Mouse (Mus musculus): ENCODE results near the gene Epo. TPM values are rescaled to one million over a fixed set of nuclear protein-coding genes. Genes with fewer than 3 reads are reported as not detected.

Gene Epo
- not detected for total RNA-seq (2021)
- long read RNA-seq, partial matches to known transcripts = 0 of 5 reads
- long read RNA-seq, other reads (novel, unspliced or antisense) = 5 of 5 reads

DNA sequence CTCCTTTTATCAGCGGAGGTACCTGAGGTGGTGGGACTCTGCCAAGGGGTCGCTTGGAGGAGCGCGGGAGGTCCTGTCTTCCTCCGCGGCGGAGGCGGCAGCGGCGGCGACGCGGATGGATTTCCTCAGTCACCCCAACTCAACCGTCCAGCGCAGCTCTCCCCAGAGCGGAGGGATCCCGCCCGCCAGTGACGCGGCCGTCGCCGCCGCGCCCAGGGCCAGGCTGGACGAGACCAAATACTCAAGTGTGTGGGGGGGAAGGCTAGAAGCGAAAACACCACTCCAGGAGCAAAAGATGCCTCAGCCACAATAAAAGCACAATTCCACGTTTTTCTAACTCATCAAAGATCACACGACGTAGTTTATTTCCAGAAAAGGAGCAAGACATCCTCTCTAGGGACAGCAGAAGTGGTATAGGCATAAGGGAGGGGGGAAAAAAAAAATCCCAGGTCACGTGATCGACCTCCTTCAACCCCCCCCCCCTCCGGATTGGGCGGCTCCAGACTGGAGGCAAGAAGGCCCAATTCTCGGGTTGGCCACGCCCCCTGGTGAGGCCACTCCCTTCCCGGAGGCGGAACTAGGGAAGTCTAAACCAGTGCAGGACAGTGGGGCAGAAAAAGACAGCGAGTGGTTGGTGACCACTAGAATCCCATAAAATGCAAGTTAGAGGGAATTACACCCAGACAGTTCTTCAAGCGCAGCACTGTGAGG, at the start of gene Epo, which contains the start of gene Gnb2:
Epo (minus strand) TSS at position 126 of the 711 bp plus-strand sequence.
Gnb2 (minus strand) TSS at position 394 of the 711 bp plus-strand sequence.
- DNase-seq (ENCODE audit: low spot score in 2 of 2) = peak; percentile 94 to 97

DNA sequence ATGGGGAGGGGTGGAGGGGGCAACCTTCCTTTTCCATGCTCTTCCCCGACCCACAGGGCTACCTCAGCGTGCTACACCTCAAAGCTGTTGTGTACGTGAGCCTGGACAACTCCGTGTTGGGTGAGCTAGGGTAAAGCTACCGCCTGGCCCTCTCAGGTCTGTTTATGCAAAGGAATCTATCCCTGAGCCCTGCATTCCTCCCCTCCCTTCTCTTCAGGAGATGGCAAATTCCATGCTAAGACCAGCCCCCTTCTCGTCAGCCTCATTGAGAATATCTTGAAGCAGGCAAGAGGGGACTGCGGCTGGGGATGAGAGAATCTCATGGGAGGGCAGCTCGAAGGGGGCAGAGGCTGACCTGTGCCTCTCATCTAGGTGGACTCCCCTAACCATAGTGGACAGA, 49.7 kb upstream of the Epo start:
- DNase-seq (ENCODE audit: low spot score in 2 of 2) = no peak

DNA sequence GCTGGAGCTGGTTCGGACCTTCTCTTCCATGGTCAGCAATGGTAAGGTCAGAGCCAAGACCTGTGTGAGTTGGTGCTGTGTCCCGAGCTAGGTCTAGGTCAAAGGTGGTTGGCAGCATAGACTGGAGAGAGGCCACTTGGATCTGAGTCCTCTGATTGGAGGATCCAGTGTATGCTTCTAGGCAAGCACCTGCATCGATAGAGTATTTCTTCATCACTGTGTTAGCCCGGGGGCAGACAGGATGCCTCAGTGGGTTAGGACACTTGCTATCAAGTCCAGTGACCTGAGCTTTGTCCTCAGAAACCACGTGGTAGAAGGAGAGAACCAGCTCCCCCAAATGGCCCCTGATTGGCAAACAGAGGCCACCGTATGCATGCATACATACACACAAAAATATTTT, 47.2 kb upstream of the Epo start:
- DNase-seq (ENCODE audit: low spot score in 2 of 2) = no peak

DNA sequence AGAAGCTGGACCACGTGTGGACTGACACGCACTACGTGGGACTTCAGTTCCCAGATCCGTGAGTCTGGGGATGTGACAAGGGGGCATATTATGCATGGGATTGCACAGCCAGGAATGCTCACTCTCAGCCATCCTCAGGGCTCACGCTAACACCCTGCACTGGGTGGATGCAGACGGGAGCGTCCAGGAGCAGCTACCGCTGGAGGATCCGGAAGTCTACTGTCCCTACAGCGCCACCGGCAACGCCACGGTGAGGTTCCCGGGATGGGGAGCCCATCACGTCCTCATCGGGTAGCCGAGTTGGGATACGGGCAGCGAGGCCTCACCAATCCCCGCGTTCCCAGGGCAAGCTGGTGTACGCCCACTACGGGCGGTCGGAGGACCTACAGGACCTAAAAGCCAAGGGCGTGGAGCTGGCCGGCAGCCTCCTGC, 41.4 kb upstream of the Epo start:
- DNase-seq (ENCODE audit: low spot score in 2 of 2) = peak; percentile 51 to 57

DNA sequence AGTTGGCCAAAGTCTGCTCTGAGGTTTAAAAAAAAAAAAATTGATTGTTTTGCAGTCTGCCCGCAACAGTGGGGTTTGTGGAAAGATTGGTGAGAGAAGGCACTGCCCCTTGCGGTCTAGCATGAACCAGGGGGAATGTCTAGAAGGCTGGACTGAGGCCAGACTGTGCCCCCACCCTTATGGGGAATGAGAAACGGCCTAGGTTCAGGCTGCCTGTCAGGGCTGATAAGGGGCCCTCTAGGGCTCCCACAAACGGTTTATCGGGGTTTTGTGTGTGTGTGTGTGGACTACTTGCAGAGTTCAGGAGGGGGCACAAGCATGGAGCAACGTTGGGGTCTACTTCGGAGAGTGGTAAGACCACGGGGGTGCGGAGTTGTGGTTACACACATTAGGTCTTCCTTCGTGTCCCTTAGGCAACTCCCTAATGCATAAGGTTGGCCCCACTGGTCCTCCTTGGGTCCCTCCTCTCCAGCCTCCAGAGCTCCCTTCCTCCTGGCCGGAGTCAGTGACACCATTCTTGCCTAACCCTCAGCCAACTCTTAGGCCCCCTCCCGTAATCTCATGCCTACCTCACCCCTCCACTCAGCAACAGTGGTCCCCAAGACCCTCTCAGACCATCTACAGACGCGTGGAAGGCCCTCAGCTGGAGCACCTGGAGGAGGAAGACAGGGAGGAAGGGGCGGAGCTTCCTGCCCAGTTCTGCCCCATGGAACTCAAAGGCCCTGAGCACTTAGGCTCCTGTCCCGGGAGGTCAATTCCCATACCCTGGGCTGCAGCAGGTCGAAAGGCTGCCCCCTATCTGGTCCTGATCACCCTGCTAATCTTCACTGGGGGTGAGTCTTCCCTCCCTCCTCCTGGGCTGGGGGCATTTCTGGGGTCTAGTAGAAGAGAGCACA, 37.9 kb upstream of the Epo start:
- DNase-seq (ENCODE audit: low spot score in 2 of 2) = no peak

DNA sequence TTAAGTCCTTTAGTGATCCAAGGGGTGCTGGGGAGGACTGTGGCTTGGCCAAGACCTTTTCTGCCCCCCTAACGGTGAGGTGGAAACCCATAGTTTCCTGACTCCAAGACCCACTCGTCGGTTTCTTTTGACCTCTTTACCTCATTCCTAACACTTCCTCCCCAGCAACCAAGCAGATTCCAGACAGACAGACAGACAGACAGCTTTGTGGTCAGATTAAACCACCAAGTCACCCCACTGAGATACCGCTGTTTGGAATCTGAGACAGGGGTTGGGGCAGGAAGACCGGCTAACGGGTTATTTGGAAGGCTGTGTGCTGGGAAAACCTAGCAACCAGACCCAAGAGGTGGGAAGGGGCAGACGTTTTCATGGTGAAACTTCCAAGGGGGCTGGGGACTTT, 37.1 kb upstream of the Epo start:
- no peak for DNase-seq (ENCODE audit: low spot score in 2 of 2)

DNA sequence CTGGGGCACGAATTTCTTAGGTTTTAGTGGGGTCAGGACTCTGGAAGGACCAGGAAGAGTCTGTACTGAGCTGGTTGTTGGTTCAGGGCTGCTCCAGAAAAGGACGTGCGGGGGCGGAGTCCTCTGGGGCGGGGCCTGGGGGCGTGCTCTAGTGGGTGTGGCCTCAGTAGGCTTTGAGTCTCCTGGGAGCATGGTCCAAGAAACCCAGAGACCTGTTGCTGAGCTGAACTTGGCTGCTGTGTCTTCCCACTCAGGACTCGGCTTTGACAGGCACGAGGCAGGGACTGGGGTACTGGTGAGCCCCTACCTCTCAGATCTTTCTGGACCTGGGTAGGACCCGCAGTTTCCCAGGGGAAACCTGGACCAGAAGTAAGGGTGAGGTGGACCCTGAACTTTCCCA, 36.6 kb upstream of the Epo start, which contains the start of gene Tfr2:
Tfr2 (plus strand) TSS at position 176 of the 400 bp plus-strand sequence.
- no peak for DNase-seq (ENCODE audit: low spot score in 2 of 2)

DNA sequence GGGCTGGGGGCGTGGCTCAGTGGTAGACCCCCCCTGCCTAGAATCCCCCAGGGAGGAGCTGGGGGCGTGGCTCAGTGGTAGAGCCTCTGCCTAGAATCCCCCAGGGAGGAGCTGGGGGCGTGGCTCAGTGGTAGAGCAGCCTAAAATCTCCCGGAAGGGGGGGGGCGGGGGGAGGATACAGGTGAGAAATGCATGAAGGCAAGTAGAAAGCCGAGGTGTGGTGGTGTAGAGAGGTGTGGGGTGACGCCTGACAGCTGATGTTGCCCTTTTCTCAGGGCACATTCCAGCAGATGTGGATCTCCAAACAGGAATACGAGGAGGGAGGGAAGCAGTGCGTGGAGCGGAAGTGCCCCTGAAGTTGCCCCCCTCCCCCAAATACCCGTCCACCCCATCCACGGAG, 36.0 kb upstream of the Epo start:
- no peak for DNase-seq (ENCODE audit: low spot score in 2 of 2)

DNA sequence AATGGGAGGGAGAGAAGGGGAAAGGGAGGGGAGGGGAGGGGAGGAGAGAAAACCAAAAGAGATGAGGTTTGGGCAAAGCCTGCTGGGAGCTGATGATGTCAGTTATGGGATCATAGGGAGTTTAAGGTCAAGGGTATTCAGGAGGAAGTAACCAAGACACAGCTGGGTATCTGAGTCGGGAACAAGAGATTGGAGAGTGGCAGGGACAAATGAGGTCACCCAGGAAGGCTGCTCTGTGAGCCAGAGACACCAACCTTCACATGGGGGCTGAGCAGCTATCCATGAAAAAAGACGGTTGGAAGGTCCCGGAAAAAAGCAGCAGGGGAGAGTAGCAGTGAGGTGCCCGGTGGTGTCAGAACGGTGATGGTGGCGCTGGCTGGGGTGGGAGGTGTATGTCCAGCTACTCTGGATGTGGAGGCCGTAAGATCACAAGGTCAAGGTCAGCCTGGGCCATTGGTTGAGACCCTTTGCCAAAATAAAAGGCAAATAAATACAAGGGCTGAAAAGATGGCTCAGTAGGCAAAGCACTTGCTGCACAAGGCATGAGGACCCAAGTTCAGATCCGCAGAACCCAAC, 35.3 kb upstream of the Epo start:
- no peak for DNase-seq (ENCODE audit: low spot score in 2 of 2)

DNA sequence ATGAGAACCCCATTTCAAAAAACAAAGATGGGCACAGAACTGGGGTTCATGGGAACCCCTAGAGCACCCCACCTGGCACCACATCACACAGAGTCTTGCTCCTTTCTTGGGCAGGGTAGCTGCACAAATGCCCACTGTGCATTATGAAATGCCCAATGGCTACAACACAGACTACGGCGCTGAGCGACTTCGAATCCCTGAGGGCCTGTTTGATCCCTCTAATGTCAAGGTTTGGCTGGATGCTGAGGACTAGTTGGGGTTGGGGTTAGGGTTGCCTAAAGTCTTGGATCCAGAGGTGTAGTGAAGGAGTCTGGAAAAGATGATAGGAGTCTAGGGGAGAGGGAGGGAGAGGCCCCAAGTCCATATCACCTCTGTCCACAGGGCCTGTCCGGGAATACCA, 33.4 kb upstream of the Epo start:
- DNase-seq (ENCODE audit: low spot score in 2 of 2) = no peak

DNA sequence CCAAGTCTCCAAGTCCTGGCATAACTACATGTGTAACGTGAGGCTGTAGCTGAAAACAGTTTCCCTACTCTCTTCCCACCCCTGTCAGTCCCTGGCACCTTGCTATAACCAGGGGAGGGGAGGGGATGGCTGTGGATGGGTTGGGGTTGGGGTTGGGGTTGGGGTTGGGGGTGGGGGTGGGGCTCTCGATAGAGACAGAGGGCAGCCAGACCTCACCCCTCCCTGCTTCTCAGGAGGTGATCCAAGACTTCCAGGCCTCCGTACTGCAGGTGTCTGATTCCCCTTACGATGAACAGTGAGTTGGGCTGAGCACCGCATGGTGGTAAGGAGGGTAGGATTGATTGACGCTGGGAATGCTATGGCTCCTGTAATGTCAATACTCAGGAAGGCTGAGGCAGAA, 32.7 kb upstream of the Epo start:
- no peak for DNase-seq (ENCODE audit: low spot score in 2 of 2)

DNA sequence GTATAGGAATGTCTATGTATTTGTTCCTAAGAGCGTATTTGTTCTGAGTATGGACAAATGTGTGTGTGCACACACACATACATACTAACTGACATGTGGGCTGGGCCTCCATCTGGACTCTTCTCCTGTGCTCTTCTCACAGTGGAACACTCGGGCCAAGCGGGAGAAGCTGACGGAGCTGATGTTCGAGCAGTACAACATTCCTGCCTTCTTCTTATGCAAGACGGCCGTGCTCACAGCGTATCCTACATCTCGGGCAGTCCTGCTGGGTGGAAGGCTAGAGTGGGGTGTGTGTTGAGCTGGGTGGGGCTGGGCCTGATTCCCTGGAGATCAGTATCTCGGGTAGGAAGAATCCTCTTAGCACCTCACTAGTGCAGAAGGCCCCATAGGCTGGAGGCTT, 29.9 kb upstream of the Epo start:
- peak in 1 of 2 experiments; percentile 65 for DNase-seq (ENCODE audit: low spot score in 2 of 2)

DNA sequence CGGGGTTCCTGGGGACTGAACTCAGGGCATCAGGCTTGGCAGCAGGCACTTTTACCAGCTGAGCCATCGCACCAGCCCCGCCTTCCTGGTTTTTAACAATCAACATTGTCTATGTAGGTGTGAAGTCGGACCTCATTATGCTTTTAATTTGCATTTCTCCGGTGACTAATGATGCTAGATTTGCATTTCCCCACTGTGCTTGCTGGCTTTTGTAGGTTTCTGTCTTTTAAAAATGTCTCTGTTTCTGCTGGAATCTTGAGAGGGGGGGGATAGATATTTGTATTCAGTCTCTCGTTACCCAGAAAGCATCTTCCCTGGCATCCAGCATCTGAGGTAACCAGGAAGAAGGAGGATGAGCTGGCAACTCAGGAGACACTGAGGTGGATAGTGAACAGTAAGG, 28.5 kb upstream of the Epo start:
- peak in 1 of 2 experiments; percentile 31 for DNase-seq (ENCODE audit: low spot score in 2 of 2)

DNA sequence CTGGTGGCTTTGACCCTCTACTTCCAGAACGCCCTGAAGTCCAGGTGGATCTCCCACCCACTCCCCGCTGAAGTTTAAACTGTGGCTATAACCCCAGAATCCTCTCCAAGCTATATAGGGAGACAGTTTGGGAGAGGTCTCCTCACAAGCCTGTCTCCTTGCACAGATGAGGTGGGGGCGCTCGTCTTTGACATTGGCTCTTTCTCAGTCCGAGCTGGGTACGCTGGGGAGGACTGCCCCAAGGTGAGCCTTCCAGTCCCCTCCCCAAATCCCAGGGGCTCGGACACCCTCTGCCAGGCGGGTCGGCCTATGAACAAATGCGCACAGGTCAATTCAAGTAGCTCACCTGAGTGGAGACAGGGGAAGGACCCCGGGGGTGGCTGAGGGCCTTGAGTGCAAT, 20.9 kb upstream of the Epo start:
- DNase-seq (ENCODE audit: low spot score in 2 of 2) = no peak

DNA sequence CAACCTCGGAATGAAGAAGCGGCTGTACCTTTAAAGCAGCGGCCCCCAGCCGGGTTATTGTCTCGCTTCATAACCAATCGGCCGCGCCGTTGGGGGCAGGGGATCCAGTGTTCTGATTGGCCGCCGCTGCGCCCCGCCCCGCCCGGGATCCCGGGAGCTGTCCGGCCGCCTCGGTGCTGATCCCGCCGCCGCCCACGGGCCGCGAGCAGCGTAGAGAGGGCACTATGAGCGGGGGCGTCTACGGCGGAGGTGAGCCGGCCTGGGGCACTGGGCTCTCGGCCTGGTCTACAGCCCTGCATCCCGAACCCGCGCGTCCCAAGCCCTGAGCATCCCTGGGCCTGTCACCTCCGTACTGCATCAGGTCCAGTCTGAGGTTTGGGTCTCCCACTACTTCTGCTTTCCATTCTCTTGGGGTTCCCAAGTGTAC, 20.4 kb upstream of the Epo start, which contains the start of gene Actl6b:
Actl6b (plus strand) TSS at position 107 of the 427 bp plus-strand sequence.
- peak; percentile 88 to 93 for DNase-seq (ENCODE audit: low spot score in 2 of 2)

DNA sequence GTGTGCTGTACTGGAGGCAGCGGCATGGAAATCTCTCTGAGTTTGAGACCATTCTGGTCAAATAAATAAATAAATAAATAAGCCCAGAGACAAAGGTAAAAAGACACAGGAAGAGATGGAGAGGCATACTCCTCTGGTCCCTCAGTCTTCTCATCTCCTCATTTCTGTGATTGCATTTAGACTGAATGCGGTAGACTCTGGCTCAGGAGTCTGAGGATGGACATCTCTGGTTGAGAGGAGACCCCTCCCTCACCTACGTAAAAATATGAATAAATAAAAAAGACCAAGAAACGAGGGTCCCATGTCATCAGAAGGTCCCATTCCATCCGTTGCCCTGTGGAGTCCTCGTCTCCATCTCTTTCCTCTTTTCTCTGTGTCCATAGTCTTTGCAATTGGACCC, 20.0 kb upstream of the Epo start:
- no peak for DNase-seq (ENCODE audit: low spot score in 2 of 2)

DNA sequence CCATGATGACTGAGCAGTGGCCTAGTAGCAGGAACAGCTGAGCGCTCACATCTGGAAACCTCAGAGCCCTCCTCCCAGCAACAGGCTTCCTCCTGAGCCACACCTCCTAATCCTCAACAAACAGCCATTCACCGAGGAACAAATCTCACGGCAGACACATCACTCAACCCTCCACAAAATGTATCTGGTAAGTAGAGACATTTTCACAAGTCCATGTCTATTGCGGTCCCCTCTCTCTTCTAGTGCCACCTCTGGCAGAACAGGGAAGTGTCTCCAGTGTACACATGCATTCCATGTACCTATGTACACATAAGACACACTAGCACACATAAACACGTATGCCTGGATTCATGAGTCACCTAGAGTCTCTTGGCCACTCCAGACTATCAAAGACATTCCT, 18.1 kb upstream of the Epo start:
- DNase-seq (ENCODE audit: low spot score in 2 of 2) = no peak

DNA sequence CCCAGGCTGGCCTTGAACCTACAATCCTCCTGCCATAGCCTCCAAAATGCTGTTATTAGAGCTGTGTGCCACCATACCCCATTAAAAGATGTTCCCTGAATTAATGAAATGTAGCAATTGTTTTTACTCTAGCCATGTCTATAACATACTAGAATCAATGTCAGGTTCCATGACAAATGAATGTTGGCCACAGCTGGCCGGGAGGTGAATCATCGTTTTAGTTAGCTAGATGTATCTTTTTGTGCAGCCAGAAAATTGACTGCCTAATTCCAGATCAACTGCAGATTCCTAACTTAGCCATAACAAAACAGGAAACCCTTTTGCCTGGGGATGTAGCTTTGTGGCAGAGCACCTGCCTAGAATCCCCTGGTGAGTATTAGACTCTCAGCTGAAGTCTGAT, 16.8 kb upstream of the Epo start:
- no peak for DNase-seq (ENCODE audit: low spot score in 2 of 2)

DNA sequence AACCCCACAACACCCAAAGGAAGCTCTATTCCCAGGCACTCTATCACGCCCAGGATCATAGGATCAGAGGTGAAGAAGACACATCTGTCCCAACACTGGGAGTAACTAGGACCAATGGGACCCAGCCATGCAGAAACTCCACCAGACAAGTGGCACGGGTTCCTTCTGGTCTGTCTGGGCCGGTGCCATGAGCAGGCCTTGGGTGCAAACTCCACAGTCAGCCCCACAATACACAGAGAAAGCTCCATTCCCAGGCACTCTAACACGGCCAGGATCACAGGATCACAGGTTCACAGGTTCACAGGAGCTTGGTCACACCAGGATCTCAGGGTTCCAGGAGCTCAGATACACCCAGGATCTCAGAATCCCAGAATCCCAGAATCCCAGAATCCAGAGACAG, 12.6 kb upstream of the Epo start:
- DNase-seq (ENCODE audit: low spot score in 2 of 2) = no peak

DNA sequence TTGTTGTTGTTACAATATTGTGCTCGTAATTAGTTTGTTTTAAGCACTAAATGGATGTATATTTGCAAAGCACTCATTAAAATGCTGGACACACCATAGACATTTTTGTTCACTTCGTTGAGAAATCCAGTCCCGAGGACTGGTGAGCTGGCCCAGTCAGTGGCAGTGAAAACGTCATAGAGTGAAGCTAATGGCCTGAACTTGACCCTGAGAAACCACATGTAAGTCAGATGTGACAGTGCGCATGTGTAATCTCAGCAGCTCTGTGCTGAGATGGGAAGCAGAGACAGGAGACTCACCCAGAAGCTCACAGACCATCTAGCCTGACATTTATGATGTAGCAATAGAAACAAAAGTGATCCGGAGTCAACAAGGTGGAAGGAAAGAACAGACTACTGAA, 11.9 kb upstream of the Epo start:
- DNase-seq (ENCODE audit: low spot score in 2 of 2) = no peak

DNA sequence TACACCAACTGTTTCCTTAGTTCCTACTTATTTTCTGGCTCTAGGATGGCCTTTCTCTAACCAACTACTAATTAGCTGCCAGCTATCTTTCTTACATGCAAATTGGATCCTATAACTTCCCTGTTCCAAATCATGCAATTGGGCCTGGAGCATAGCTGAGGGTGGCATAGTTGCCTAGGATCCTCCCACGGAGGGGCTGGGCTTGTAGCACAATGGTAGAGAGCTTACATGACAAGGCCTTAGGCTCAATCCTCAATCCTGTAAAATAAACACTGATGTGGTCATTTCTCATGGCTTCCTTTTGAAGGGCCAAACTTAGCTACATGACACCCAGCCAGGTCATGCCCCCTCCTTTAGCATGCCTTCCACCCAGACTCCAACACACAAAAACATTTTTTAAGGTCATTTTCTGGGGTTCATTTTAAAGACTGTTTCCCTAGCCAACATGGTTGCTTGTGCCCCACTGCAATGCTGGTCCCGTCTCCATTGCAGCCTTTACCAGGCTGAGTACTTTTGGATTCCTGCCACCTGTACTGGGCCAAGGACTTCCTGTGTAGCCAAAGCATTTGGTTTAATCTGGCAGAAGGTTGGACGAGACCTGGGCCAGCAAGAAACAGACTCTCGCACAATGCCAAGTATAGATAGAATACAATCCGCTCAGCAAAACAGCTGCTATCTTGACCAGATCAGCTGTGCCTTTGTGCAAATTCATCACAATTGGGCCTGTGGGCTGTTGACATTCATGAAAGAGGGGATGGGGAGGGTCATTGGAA, 8.9 kb upstream of the Epo start:
- no peak for DNase-seq (ENCODE audit: low spot score in 2 of 2)

Data from layer of hippocampus, adult 18-20 months (tissue).